Mouse (Mus musculus) stomach, embryonic 14.5 days (tissue): ENCODE data around the gene Sec24b. TPM values are rescaled to one million over a fixed set of nuclear protein-coding genes. Genes with fewer than 3 reads are reported as not detected.

Experiments
- ATAC-seq: fragments of 200-750 bp; cut with Nextera tagmentation; 2 replicates; pipeline ENCODE4 v1.8.0; 2017; ENCODE audit warnings: low read depth, moderate TSS enrichment; ENCODE audit not compliant: insufficient number of reproducible peaks, insufficient read depth, low FRiP score
- H3K27ac ChIP-seq: fragments of 300-500 bp; sonication (generic); 2 replicates; pipeline ENCODE4 v1.5.1; 2014; ENCODE audit warnings: mild to moderate bottlenecking, low read length, moderate library complexity, mixed read lengths
- H3K27me3 ChIP-seq: fragments of 300-500 bp; sonication (generic); 2 replicates; pipeline ENCODE4 v1.6.1; 2014; ENCODE audit warnings: low read length, control low read depth, mixed read lengths; ENCODE audit not compliant: control insufficient read depth, insufficient read depth
- H3K36me3 ChIP-seq: fragments of 300-500 bp; sonication (generic); 2 replicates; pipeline ENCODE4 v1.6.1; 2014; ENCODE audit warnings: mild to moderate bottlenecking, control low read depth, low read length, moderate library complexity, mixed read lengths; ENCODE audit not compliant: control insufficient read depth, insufficient read depth
- H3K4me1 ChIP-seq: fragments of 300-500 bp; sonication (generic); 2 replicates; pipeline ENCODE4 v1.6.1; 2014; ENCODE audit warnings: low read length, control low read depth, mixed read lengths; ENCODE audit not compliant: control insufficient read depth, insufficient read depth
- H3K4me2 ChIP-seq: fragments of 300-500 bp; sonication (generic); replicated peaks from 2 replicates; pipeline ENCODE4 v1.6.1; 2014; ENCODE audit warnings: low read depth, low read length, control low read depth
- H3K4me3 ChIP-seq: fragments of 300-500 bp; sonication (generic); 2 replicates; pipeline ENCODE4 v1.5.1; 2014; ENCODE audit warnings: low read depth, low read length, control low read depth
- H3K9ac ChIP-seq: fragments of 300-500 bp; sonication (generic); replicated peaks from 2 replicates; pipeline ENCODE4 v1.6.1; 2014; ENCODE audit warnings: low read depth, mild to moderate bottlenecking, control low read depth, low read length, moderate library complexity, mixed read lengths
- H3K9me3 ChIP-seq: fragments of 300-500 bp; sonication (generic); 2 replicates; pipeline ENCODE4 v1.6.1; 2016; ENCODE audit warnings: low read depth, low read length, control low read depth; ENCODE audit not compliant: control insufficient read depth
- WGBS: fragments of 180-500 bp; shearing (Covaris S2); extraction: QIAGEN DNeasy Blood & Tissue Kit; methylation state at CpG from one replicate; pipeline ENCODE4 v1.1.7; 2014; 5-methylcytosine and 5-hydroxymethylcytosine counted together
- polyA plus RNA-seq: library from polyadenylated mRNA; unstranded; fragments of >200 nt; fragmentation: Nextera tagmentation; extraction: Ambion mirVana; gene quantifications from 2 replicates; pipeline ENCODE4 v1.2.1, GENCODE M21; 2014

The Sec24b gene
- polyA plus RNA-seq, 1 experiment from 2014 or later = 37.1 TPM

- no peak overlapping the region for H3K27ac ChIP-seq
- no peak overlapping the region for H3K4me2 ChIP-seq
- H3K27me3 ChIP-seq = no peaks in the 10 kb centered on the region
- no peak overlapping the region for H3K9ac ChIP-seq
- H3K4me3 ChIP-seq = no peak overlapping the region
- 75% methylated on average over 13 of the region's 13 CpGs for WGBS
- H3K36me3 ChIP-seq = no peaks in the 10 kb centered on the region
- no peak for ATAC-seq
- no peaks in the 10 kb centered on the region for H3K9me3 ChIP-seq
- H3K4me1 ChIP-seq = no peaks in the 10 kb centered on the region
Measured at GRCm38 (mm10) chr3:130086372-130087080, 25.2 kb upstream of the Sec24b start.

DNA sequence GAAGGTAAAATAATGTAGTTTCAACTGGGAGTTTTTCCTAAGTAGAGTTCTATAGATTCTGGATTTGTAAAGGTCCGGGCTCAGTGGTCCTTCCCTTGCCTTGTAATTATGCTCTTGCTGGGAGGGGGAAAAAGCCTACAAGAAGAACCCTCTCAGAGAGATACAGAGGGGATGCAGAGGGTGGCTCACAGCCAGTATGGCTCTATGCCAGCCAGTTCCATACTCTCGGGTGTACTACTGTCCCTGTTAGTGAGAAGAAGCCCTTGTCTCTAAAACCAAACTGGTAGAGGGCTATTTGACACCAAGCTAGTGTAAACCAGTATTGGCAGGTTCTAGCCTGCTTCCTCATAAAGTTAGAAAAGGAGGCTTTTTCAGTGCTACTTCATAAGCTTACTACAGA lies 22.0 kb upstream of the Sec24b start:
- no peaks in the 10 kb centered on the region for H3K36me3 ChIP-seq
- H3K9me3 ChIP-seq = no peaks in the 10 kb centered on the region
- H3K9ac ChIP-seq = no peak overlapping the region
- H3K4me2 ChIP-seq = no peak overlapping the region
- no peak for ATAC-seq
- H3K27me3 ChIP-seq = no peaks in the 10 kb centered on the region
- WGBS = 55% methylated on average over 2 of the region's 2 CpGs
- no peak overlapping the region for H3K27ac ChIP-seq
- H3K4me1 ChIP-seq = no peaks in the 10 kb centered on the region
- H3K4me3 ChIP-seq = no peak overlapping the region

GRCm38 (mm10) chr3:130080666-130081065 lies 19.3 kb upstream of the Sec24b start:
- H3K4me1 ChIP-seq = no peaks in the 10 kb centered on the region
- ATAC-seq = no peak

DNA sequence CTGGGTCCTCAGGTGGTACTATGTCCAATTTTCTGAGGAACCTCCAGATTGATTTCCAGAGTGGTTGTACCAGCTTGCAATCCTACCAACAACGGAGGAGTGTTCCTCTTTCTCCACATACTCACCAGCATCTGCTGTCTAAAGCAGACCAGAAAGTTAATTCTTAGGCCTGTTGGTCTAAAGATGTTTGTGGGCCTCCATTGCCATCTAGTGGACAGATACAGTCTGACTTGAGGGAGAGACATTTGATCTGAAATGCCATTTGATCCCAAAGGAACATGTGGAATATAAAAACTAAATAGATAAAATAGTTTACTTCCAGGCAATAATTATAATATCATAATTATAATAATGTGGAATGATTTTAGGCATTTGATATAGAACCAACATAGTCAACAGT lies 18.4 kb upstream of the Sec24b start:
- Histone ChIP-seq H3K27me3 (no peaks in the 10 kb centered on the region), H3K4me1 (no peaks in the 10 kb centered on the region), H3K4me2 (no peak overlapping the region), H3K27ac (no peak overlapping the region), H3K36me3 (no peaks in the 10 kb centered on the region), H3K9ac (no peak overlapping the region), H3K4me3 (no peak overlapping the region), H3K9me3 (no peaks in the 10 kb centered on the region)
- no peak for ATAC-seq
- 17% methylated on average over 1 of the region's 1 CpGs for WGBS

More at GRCm38 (mm10) chr3:130080666-130081065, 19.3 kb upstream of the Sec24b start:
- Histone ChIP-seq H3K4me2 (no peak overlapping the region), H3K9me3 (no peaks in the 10 kb centered on the region), H3K27me3 (no peaks in the 10 kb centered on the region), H3K4me3 (no peak overlapping the region), H3K36me3 (no peaks in the 10 kb centered on the region), H3K9ac (no peak overlapping the region), H3K27ac (no peak overlapping the region)
- 79% methylated on average over 6 of the region's 6 CpGs for WGBS

DNA sequence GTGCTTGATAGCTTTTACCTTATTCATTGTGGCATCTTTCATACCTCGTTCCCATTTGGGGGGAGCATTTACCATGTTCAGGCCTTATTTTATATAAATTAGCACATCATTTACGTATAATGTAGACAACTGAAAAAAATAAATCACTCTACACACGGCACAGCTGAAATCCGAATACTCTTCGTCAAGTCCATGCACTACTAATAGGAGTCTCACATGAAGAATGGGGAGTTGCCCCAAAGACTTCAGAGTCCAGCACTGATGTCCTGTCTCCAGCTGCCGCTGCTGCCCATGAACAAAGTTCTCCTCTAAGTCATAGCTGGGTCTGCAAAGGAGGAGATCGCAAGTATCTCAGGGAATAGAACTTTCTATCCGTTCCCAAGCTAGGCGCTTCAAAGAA lies 15.9 kb upstream of the Sec24b start:
- Histone ChIP-seq H3K4me1 (no peaks in the 10 kb centered on the region), H3K27ac (no peak overlapping the region), H3K9me3 (no peaks in the 10 kb centered on the region), H3K4me3 (no peak overlapping the region), H3K36me3 (no peaks in the 10 kb centered on the region), H3K27me3 (no peaks in the 10 kb centered on the region), H3K9ac (no peak overlapping the region), H3K4me2 (no peak overlapping the region)
- 86% methylated on average over 9 of the region's 9 CpGs for WGBS
- no peak for ATAC-seq

GRCm38 (mm10) chr3:130075746-130076145 lies 14.4 kb upstream of the Sec24b start:
- no peak overlapping the region for H3K27ac ChIP-seq
- no peak overlapping the region for H3K4me3 ChIP-seq
- 64% methylated on average over 1 of the region's 1 CpGs for WGBS
- H3K4me2 ChIP-seq = no peak overlapping the region
- H3K27me3 ChIP-seq = no peaks in the 10 kb centered on the region
- H3K36me3 ChIP-seq = no peaks in the 10 kb centered on the region
- H3K9ac ChIP-seq = no peak overlapping the region
- ATAC-seq = no peak
- no peaks in the 10 kb centered on the region for H3K9me3 ChIP-seq
- H3K4me1 ChIP-seq = no peaks in the 10 kb centered on the region

DNA sequence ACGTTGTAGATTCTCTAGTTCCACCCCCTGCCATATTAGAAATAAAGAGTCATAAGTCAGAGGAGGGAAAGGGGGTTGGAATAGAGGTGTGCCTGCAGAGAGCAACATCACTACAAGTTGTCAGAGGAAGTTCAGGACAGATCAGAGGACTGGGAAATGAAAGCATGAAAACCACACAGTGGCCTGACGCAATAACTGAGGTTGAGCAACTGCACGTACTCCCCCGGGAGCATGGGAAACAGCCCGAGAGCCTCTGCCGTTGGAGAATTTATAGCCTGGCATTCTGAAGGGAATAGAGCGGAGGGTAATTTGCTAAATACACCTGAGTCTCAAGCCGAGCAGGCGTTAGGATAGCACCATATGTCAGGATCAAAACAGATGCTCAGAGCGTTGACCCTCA lies 11.7 kb upstream of the Sec24b start:
- no peaks in the 10 kb centered on the region for H3K4me1 ChIP-seq
- H3K4me3 ChIP-seq = no peak overlapping the region
- ATAC-seq = no peak
- no peak overlapping the region for H3K27ac ChIP-seq
- WGBS = 57% methylated on average over 10 of the region's 10 CpGs
- H3K9me3 ChIP-seq = no peaks in the 10 kb centered on the region
- no peak overlapping the region for H3K4me2 ChIP-seq
- H3K27me3 ChIP-seq = no peaks in the 10 kb centered on the region
- no peak overlapping the region for H3K9ac ChIP-seq
- H3K36me3 ChIP-seq = no peaks in the 10 kb centered on the region

DNA sequence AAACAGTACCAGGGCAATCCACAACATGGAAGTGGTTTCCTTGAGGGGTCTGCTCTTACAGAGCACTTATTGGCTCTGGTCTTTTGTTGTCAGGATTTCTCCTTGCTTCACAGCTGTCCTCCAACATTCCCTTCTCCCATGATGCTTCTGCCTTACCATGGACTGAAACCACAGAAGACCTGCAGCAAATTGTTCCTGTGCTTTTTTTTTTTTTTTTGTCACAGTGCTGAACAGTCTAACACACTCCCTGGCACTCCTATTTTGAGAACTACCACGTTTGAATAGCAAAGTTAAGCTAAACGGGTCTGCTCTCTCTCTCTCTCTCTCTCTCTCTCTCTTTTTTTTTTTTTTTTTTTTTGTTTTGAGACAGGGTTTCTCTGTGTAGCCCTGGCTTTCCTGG lies 10.6 kb upstream of the Sec24b start:
- no peaks in the 10 kb centered on the region for H3K4me1 ChIP-seq
- 77% methylated on average over 2 of the region's 2 CpGs for WGBS
- no peak for ATAC-seq
- H3K4me2 ChIP-seq = no peak overlapping the region
- no peaks in the 10 kb centered on the region for H3K27me3 ChIP-seq
- no peaks in the 10 kb centered on the region for H3K36me3 ChIP-seq
- no peaks in the 10 kb centered on the region for H3K9me3 ChIP-seq
- no peak overlapping the region for H3K4me3 ChIP-seq
- no peak overlapping the region for H3K9ac ChIP-seq
- no peak overlapping the region for H3K27ac ChIP-seq
